Mouse (Mus musculus): ENCODE results near the gene Sirt7. TPM values are rescaled to one million over a fixed set of nuclear protein-coding genes. Genes with fewer than 3 reads are reported as not detected.

The Sirt7 gene
- total RNA-seq (2015; ENCODE audit: low replicate concordance) (21.9 and 26.1 TPM in 2 replicates), total RNA-seq (2017; ENCODE audit: low replicate concordance) (48.8 and 52.1 TPM in 2 replicates)

DNA sequence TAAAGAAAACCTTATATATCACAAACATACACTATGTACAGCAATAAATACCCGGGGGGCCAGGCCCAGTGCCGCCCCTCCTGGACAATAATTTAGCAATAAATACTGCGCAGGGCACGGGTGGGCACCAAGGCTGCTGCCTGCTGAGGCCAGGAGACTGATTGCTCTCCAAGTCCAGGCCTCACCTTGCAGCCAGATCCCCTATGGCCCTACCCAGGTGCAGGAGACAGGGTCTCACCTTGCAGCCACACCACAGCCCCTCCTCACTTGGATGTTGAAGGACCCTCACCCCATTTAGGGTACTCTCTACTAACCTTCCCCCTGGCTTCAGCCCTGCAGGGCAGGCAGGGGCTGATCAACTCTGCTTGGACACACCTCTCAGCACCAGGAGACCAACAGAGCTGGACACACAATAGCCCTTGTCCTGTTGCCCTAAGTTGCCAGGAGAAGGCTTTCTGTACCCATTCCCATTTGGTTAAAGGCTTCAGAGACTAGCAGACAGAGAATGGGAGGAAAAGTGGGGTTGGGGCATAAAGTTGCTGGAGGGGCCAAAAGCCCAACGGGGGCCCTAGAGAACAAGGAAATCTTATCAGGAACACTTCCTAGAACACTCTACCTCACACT, at the start of gene Sirt7:
Sirt7 (minus strand) TSS at position 89 of the 624 bp plus-strand sequence.
- ATAC-seq (replicated peaks; ENCODE audit: low FRiP score, poor library complexity, severe bottlenecking): no peak

DNA sequence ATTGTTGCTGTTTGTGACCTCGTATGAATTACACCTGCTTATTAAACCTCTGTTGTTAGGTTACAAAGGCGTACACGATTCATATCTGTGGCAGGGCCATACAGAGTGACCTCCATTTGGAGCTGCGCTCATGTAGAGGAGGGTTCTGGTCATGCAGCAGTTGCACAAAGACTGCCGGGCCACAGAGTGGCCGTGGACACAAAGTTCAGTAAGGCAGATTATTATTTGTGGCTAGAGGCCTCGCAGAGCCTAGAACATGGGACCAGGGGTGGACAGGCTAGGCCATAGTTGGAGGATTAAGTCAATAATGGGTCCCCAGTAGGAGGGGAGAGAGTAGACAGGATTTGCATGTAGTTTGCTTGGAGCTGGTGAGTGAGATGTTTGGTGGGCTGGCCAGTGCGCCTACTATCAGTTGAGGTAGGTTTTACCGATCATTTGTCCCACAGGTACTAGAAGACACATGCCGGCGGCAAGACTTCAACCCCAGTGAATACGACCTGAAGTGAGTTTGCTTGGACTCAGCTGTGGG, 48.6 kb upstream of the Sirt7 start:
- ATAC-seq (replicated peaks; ENCODE audit: low FRiP score, poor library complexity, severe bottlenecking): no peak; the same call in none of the 2 replicates

DNA sequence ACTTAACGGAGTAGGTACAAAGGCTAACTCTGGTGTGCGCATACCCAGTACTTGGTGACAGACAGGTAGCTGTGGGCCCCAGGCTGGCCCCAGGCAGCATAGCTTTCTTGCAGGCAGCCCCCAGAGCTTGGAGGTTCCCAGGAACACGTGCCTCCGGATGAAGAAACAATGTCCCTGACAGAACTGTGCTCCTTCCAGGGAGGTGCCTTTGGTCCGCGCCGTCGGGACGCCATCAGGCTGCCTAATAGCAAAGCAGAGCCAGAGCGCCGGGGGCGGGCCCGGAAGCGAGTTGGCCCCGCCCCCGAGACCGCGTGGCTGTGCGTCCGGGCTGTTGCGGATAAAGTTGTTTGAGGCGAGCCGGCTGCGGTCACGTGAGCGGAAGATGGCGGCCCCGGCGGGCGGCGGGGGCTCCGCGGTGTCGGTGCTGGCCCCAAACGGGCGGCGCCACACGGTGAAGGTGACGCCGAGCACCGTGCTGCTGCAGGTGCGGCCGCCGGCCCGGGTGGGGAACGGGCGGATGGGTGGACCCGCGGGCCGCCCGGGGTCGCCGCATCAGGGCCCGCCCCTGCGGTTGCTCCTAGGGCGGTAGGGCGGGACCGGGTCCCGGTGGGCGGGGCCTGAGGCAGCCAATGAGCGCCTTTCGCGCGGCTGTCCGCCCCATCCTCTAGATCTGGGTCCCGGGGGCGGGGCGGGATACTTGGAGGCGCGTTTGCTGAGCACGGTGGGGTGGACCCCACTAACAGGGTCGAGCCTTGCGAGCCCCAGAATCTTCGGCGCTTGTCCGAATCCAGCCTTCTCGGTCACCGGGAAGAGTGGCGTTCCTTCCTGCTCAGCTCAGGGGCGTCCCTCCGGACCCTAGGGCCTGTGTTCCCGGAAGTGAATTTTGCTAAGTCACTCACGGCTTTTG, 47.9 kb upstream of the Sirt7 start, which contains the start of gene Aspscr1:
Aspscr1 (plus strand) TSS at position 287 of the 907 bp plus-strand sequence.
- peak; percentile 93 for ATAC-seq (replicated peaks; ENCODE audit: low FRiP score, poor library complexity, severe bottlenecking)

DNA sequence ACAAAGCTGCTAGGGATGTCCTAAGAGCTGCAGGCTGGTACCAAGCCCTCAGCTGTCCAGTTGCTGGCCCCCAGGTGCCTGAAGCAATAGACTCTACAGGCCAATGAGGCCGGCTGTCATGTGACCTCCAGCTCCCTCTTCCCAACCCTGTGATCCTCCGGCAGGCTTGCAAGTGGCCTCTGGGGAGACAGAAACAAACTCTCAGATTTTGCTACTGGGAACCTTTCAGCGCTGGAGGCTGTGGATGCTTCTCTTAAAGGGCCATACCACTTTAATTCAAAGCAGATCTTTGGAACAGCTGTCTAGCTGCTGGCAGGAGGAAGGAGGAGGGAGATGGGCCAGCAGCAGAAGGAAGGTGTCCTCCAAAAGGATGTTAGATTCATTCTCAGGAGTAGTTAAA, 41.6 kb upstream of the Sirt7 start:
- no peak for ATAC-seq (replicated peaks; ENCODE audit: low FRiP score, poor library complexity, severe bottlenecking)

DNA sequence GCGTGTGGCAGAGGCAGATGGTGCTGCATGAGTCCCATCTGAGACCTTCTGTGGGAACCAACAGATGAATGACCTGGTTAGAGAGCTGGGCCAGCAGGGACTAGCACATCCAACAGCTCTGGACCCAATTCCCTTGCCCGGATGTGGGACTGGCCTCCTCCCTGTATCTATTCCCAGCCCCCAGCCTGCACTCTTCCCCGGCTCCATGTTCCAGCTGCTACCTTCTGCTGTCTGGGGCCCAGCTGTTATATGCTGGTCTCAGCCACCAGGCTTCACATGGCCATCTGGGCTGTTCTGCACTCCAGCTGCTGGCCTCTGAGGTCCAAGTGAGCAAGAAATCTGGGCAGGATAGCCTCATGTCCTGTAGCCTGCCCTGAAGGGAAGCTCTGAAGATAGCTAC, 40.4 kb upstream of the Sirt7 start:
- ATAC-seq (replicated peaks; ENCODE audit: low FRiP score, poor library complexity, severe bottlenecking): no peak

DNA sequence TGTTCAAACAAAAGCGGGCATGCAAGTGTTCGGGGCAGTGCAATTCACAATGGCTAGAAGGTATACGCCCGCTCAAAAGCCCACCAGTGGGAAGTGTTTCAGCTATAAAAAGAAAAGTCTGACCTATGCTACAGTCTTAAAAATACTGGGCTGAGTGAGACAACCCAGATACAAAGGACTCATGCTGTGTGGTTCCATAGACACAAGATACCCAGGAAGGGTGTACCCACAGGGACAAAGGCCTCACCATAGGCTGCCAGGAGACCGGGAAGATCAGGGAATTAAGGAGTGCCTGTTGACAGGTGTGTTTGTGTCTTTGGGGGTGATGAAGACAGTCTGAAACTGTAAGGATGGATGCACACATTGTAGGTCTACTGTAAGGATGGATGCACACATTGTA, 38.7 kb upstream of the Sirt7 start:
- ATAC-seq (replicated peaks; ENCODE audit: low FRiP score, poor library complexity, severe bottlenecking): no peak

DNA sequence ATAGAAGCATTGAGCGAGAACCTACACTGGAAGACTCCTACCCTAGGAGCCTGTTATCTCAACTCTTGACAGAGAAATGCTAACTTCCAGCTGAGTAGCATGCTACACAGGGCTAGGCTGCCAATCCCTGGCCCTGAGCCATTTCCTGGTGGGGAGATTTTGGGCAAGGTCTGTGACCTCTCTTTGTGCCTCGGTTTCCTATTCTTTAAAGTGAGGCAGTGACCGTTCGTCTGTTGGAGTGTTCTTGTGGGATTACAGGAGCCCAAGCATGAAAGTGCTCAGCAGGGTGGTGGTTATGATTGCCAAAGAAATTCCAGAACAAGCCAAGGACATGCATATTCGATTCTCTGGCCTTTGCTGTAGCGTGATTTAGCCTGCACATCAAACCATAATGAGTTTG, 37.7 kb upstream of the Sirt7 start:
- no peak for ATAC-seq (replicated peaks; ENCODE audit: low FRiP score, poor library complexity, severe bottlenecking)

DNA sequence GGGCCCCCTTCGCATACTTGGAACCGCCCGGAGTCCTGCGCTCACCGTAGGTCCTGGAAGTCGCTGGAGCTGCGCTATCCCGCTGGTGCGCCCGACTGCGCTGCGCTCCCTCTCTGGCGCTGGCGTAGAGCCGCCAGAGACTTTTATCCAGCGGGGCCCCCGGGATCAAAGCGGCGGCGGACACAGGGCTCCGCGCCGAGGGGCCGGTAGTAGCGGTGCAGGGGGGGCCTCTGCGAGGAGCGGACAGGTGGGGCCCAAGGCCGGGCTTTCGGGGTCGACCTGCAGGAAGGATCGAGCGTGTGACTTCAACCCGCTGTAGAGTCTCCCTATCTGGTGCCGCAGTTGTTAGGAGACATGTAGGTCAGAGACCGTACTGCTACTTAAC, 36.0 kb upstream of the Sirt7 start, which contains the start of gene Notum:
Notum (minus strand) TSS at position 100 of the 385 bp plus-strand sequence.
- ATAC-seq (replicated peaks; ENCODE audit: low FRiP score, poor library complexity, severe bottlenecking): no peak

DNA sequence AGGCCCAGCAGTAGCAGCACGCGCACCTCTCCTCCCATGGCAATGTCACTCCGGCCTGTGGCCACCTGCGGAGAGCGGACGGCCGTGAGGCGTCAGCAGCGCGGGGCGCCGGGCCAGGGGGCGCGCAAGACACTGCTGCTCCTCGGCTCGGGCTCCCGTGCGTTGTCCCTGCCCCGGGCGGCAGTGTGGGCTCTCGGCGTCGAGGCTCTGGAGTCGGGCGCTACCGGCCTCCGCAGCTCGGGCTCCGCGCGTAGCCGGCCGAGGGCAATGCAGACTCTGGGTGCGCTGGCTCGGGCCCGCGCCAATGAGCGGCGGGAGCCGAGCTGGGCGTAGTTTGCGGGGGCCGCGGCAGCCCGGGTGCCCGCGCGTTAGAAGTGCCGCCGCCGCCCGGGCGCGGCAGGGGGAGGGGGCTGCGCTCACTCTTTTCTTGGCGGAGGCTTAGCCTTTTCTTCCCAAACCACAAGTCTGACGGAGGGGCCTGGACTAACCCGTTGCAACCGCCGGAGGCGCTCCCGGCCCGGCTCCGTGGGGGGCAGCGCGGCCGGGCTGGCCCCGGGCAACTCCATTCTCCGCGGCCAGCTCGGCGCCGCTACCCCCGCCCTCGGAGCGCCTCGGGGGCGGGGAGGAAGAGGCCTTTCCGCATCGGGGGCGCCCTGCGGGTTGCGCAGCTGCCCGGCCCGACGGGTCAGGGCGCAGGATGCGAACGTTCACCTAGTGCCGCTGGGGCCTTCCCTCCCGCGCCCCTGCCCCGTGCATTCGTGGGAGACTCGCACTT, 35.4 kb upstream of the Sirt7 start:
- no peak for ATAC-seq (replicated peaks; ENCODE audit: low FRiP score, poor library complexity, severe bottlenecking)

DNA sequence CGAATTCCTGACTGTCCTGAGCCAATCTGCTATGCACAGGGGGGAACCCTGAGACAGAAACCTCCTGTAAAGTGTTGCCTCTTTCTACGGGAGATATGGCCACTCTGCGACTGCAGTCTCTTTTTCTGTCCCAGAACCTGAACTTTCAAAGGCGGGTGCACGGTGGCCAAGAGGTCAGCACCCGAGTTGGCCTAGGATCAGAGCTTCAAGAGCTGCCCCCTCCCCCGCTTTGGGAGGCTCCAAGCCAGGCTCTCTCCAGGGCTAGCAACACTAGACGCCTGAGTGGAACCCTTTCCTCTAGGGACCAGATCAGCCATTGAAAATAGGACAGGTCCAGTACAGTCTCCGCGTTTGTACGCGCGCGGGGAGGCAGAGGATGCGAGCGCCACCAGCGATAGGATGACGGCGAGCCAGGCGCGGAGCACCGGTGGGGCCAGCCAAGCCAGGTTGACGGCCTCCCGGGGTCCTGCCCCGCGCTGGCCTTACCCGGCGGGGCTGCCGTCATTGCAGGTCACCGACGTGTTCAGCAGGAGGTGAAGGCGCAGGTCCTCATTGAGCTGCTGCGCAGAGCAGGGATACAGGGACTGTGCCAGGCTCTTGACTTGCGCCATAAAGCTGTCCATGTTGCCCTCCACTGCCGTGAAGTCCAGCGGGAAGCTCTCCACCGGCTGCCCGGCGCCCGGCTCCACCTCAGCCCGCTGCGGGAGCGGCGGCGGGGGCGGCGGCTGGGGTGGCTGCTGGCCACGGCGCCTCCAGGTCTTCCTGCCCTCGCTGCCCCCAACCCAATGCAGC, 34.7 kb upstream of the Sirt7 start:
- ATAC-seq (replicated peaks; ENCODE audit: low FRiP score, poor library complexity, severe bottlenecking): no peak

DNA sequence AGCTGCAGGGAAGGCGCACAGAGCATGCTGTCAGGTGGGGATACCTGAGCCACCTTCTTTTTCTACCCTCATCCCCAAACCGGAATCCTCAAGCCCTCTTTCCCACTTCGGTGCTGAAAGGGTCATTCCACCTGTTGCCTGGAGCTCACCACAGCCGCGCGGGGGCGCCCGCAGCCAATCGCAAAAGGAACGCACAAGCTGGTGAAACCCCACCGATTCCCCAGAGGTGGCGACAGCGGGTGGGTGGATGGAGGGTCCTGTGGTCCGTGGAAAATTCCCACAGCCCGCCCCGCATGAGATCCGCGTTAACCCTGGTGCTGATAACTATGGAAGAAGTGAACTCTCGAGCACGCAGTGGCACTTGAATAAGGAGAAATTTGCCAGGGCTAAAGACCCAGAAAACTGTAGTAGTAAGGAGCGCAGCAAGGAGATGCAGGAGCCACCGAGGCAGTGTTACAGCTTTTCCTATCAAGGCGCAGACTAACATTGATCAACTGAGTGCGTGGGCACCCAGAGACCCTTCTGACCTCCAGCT, 33.9 kb upstream of the Sirt7 start:
- peak; percentile 63 for ATAC-seq (replicated peaks; ENCODE audit: low FRiP score, poor library complexity, severe bottlenecking)

DNA sequence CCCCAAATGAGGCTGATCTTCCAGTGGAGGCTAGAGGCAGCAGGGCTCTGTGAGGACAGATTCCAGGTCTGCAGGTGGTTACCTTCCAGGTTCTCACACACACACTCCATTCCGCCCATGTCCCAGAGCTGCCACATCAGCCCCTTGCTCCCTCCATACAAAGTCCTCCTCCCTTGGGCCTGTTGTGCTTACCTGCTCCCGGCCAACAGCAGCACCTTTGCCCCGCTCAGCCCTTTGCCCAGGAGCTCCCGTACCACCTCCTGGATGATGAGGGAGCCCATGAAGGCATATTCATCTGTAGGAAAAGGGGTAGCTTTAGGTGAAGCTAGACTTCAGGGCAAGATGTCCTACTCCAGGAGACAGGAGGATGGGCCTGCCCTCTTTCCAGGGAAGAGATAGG, 32.3 kb upstream of the Sirt7 start:
- no peak for ATAC-seq (replicated peaks; ENCODE audit: low FRiP score, poor library complexity, severe bottlenecking)

DNA sequence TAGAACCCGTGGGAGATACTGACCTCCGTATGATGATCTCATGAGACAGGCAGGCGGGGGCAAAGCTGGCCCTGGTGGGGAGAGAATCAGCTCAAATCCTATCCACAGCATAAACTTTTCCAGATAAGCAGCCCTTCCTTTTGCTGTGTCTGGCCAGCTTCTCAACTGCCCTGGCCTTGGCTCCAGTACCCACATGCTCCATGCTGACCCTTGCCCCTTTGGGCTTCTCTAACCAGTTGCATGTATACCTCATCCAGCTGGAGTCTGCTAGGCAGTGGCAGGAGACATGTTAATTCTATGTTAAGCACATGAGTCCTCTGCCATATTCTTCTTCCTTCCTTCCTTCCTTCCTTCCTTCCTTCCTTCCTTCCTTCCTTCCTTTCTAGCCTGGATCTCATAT, 29.7 kb upstream of the Sirt7 start:
- no peak for ATAC-seq (replicated peaks; ENCODE audit: low FRiP score, poor library complexity, severe bottlenecking)

DNA sequence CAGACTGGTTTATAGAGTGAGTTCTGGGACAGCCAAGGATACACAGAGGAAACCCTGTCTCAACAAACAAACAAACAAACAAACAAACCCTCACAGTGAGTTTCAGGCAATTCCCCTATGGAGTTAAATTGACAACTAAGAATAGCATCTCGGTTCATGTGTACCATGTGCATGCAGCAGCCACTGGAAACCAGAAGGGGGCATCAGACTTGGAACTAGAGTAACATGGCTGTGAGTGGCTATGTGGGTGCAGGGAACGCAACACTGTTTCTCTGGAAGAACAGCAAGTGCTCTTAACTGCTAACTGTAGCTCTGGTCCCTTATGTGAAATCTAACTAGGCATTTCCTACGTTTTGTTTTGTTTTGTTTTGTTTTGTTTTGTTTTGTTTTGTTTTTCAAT, 26.8 kb upstream of the Sirt7 start:
- peak; percentile 76 for ATAC-seq (replicated peaks; ENCODE audit: low FRiP score, poor library complexity, severe bottlenecking)

DNA sequence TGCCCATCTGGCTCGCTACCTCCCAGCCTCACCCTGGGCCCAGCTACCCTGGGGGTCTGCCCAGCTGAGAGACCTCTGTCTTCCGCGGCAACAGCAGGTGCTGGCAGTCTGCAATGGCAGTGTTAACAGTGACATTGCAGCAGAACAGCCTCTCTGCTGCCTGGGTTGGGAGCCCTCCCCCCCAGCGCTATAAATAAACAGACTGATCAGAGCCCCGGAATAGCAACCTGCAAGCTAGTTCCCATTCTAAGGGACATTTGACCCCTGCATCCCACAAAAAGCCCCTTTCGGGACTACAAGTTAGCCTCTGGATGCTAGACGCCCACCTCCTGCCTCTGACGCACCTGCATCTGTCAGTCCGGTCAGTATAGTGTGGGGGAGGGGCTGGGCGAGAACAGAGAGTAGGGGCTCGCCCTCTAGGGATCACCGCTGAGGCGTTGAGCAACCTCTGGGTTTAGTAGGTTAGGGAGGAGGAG, 23.0 kb upstream of the Sirt7 start, which contains the start of gene Myadml2:
Myadml2 (minus strand) TSS at position 158 of the 476 bp plus-strand sequence.
- no peak for ATAC-seq (replicated peaks; ENCODE audit: low FRiP score, poor library complexity, severe bottlenecking)

DNA sequence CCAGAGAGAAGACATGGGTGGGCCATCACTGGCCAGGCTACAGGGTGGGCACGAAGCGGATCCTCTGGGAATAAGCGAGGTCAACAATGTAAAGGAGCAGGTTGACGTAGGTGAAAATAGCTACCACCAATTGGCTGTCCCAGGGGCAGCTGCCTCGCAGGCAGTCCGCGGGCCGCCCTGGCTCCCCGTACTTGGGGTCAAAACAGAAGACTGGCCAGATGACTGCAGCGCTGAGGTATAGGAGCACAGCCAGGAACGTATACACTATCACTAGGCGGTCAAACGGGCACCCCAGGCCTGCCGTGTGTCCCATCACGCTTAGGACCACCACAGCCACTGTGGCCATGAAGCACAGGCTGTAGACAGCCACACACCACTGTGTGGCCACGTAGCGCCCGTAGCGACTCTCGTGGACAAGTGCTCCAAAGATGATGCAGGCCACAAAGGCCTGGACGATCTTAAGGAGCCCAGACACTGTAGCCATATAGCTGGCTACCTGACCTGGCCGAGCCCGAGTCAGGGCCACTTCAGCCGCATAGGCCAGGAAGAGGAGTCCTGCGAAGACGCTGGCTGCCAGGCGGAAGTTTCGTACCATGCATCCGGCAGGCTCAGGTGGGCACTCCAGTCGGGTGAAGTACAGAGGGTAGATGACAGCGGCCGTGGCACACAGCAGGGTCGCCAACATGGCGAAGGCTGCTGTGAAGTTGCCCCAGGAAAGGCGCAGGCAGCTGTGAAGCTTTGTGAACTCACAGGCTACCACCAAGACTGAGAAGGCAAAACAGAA, 22.2 kb upstream of the Sirt7 start:
- ATAC-seq (replicated peaks; ENCODE audit: low FRiP score, poor library complexity, severe bottlenecking): no peak

DNA sequence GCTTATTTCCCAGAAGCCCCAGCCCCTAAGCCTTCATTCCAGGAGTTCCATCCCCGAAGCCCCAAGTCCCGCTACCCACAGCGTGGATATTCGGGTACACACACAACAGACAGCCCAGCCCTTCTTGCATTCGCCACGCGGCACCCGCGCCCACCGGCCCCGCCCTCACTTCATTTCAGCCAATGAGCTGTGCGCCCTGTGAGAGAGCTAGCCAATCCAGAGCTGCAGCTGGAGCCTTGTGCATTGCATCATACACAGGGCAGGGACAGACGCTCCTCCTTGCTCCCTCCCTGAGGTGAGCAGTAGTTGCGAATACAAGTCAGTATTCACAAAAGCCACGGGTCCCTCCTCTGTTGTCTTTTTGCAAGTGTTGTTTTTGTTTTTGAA, 18.6 kb upstream of the Sirt7 start, which contains the start of gene Pycr1:
Pycr1 (minus strand) TSS at position 169 of the 387 bp plus-strand sequence.
- peak; percentile 93 for ATAC-seq (replicated peaks; ENCODE audit: low FRiP score, poor library complexity, severe bottlenecking)
